ENCODE assay signal across 19 mouse cellular contexts in genomic region chr16:76816056-76816885, GRCm38 (mm10).
DNase-seq lines count a peak whose midpoint lies in the region; ATAC-seq and TF ChIP-seq lines count a peak whose summit lies in the region.
"Had no signal": no experiment of that assay in that cellular context is flagged by ENCODE, and none has a peak within 500 bp of the region (broad histone marks: within the 10 kb centered on the region; RNA-seq: fewer than 3 reads in every experiment).

No protein-coding gene starts in this region.

- no peak overlapping the region for H3K9ac ChIP-seq in lung, postnatal 0 days (replicated peaks; ENCODE audit: low read depth)
- H3K9ac ChIP-seq: heart, embryonic 15.5 days; hindbrain, embryonic 14.5 days; liver, embryonic 13.5 days had no signal

- TF ChIP-seq CTCF in lung, postnatal 0 days (IDR thresholded peaks at IDR 0.05) = no peak

- ATAC-seq in lung, postnatal 0 days = peak; percentile 65
- ATAC-seq: forebrain, embryonic 14.5 days; intestine, postnatal 0 days had no signal

- no peaks in the 10 kb centered on the region for H3K36me3 ChIP-seq in lung, postnatal 0 days (ENCODE audit: insufficient read depth, low read length)
- H3K36me3 ChIP-seq: heart, embryonic 15.5 days; liver, embryonic 13.5 days; midbrain, embryonic 10.5 days had no signal

- no peaks in the 10 kb centered on the region for H3K27me3 ChIP-seq in lung, postnatal 0 days (replicated peaks; ENCODE audit: insufficient read depth, low read length)
- H3K27me3 ChIP-seq: heart, embryonic 15.5 days; liver, embryonic 13.5 days had no signal

- no peaks in the 10 kb centered on the region for H3K4me1 ChIP-seq in lung, postnatal 0 days (ENCODE audit: insufficient read depth, low read depth, low read length)
- H3K4me1 ChIP-seq: liver, embryonic 13.5 days; midbrain, embryonic 10.5 days had no signal

- H3K27ac ChIP-seq in lung, postnatal 0 days (ENCODE audit: low read length) = no peak overlapping the region
- H3K27ac ChIP-seq: heart, embryonic 15.5 days; hindbrain, embryonic 14.5 days; liver, embryonic 13.5 days; midbrain, embryonic 10.5 days had no signal

- H3K9me3 ChIP-seq in lung, postnatal 0 days (ENCODE audit: low read length) = no peaks in the 10 kb centered on the region
- H3K9me3 ChIP-seq: heart, embryonic 15.5 days; liver, embryonic 13.5 days; midbrain, embryonic 10.5 days had no signal

- H3K4me2 ChIP-seq in lung, postnatal 0 days (replicated peaks; ENCODE audit: low read depth, low read length) = no peak overlapping the region
- H3K4me2 ChIP-seq: heart, embryonic 15.5 days; hindbrain, embryonic 14.5 days; liver, embryonic 13.5 days had no signal

- peak; percentile 21 for DNase-seq in gastrocnemius, adult 18-20 months (ENCODE audit: low spot score)
- DNase-seq in gastrocnemius, postnatal 4 days (ENCODE audit: low spot score in 2 of 2) = no peak
- DNase-seq in 3134 (ENCODE audit: extremely low read depth, insufficient read length, low spot score) = peak; percentile 61
- DNase-seq in adrenal gland, postnatal 25 days = peak; percentile 12
- peak; percentile 34 for DNase-seq in lung, postnatal 0 days (ENCODE audit: low spot score)
- no peak for DNase-seq in left cerebral cortex, adult 8-10 months (ENCODE audit: low spot score in 2 of 2)
- no peak for DNase-seq in embryo, embryonic 10.5 days (ENCODE audit: low spot score)
- no peak for DNase-seq in thymus, postnatal 36 days
- DNase-seq: B cell, adult 2 months; cerebellum, adult 11-12 months; left cerebral cortex, postnatal 4 days; liver, embryonic 13.5 days; right cerebral cortex, postnatal 14 days; thymus, adult 18-20 months had no signal

- H3K4me3 ChIP-seq in lung, postnatal 0 days (ENCODE audit: low read depth, low read length) = no peak overlapping the region
- H3K4me3 ChIP-seq: heart, embryonic 15.5 days; liver, embryonic 13.5 days; midbrain, embryonic 10.5 days had no signal

- WGBS in lung, postnatal 0 days = 60% methylated on average over 17 of the region's 17 CpGs

- TF ChIP-seq EP300 in lung, postnatal 0 days (IDR thresholded peaks at IDR 0.05) = 0 out of 2 replicates have a peak, but pooled peaks have one; percentile 5

Comparison
In these comparisons a context has a peak if more than half of its experiments do, and no peak if none do; other contexts are left out.
1. DNase-seq: peak in gastrocnemius, adult 18-20 months (single experiment), 3134 (single experiment), adrenal gland, postnatal 25 days (single experiment) and lung, postnatal 0 days (single experiment); none in gastrocnemius, postnatal 4 days (0 of 2), left cerebral cortex, adult 8-10 months (0 of 2), embryo, embryonic 10.5 days (single experiment) and thymus, postnatal 36 days (0 of 2).